Mouse (Mus musculus) megakaryocyte, embryonic 14.5 days (primary cell): ENCODE results near the gene Por. TPM values are rescaled to one million over a fixed set of nuclear protein-coding genes. Genes with fewer than 3 reads are reported as not detected.

Experiments
- H3K27me3 ChIP-seq: replicated peaks from 2 replicates; pipeline ENCODE3; 2012; ENCODE audit warnings: inconsistent platforms
- H3K36me3 ChIP-seq: replicated peaks from 2 replicates; pipeline ENCODE3; 2012; ENCODE audit warnings: low read length, inconsistent platforms, mixed read lengths
- H3K4me1 ChIP-seq: 2 replicates; pipeline ENCODE4 v1.6.1; 2012; ENCODE audit warnings: inconsistent platforms
- H3K4me3 ChIP-seq: replicated peaks from 2 replicates; pipeline ENCODE3; 2012; ENCODE audit warnings: moderate library complexity, mild to moderate bottlenecking, inconsistent platforms
- H3K9me3 ChIP-seq: 2 replicates; pipeline ENCODE4 v1.6.1; 2012; ENCODE audit warnings: inconsistent platforms
- FLI1 ChIP-seq: IDR thresholded peaks from 2 replicates; pipeline ENCODE4 v1.6.1; 2012; ENCODE audit warnings: low read length, inconsistent platforms, mixed read lengths
- GATA1 ChIP-seq: IDR thresholded peaks from 3 replicates; pipeline ENCODE4 v1.6.1; 2012; ENCODE audit warnings: mixed read lengths, low read length, inconsistent platforms, borderline replicate concordance
- polyA plus RNA-seq: library from polyadenylated mRNA; stranded (reverse); fragments of >175 nt; gene quantifications from 2 replicates; pipeline ENCODE4 v1.2.3, GENCODE M21; 2012; ENCODE audit warnings: low replicate concordance; ENCODE audit not compliant: insufficient read depth

The Por gene
- polyA plus RNA-seq, 1 experiment: 112 TPM

DNA sequence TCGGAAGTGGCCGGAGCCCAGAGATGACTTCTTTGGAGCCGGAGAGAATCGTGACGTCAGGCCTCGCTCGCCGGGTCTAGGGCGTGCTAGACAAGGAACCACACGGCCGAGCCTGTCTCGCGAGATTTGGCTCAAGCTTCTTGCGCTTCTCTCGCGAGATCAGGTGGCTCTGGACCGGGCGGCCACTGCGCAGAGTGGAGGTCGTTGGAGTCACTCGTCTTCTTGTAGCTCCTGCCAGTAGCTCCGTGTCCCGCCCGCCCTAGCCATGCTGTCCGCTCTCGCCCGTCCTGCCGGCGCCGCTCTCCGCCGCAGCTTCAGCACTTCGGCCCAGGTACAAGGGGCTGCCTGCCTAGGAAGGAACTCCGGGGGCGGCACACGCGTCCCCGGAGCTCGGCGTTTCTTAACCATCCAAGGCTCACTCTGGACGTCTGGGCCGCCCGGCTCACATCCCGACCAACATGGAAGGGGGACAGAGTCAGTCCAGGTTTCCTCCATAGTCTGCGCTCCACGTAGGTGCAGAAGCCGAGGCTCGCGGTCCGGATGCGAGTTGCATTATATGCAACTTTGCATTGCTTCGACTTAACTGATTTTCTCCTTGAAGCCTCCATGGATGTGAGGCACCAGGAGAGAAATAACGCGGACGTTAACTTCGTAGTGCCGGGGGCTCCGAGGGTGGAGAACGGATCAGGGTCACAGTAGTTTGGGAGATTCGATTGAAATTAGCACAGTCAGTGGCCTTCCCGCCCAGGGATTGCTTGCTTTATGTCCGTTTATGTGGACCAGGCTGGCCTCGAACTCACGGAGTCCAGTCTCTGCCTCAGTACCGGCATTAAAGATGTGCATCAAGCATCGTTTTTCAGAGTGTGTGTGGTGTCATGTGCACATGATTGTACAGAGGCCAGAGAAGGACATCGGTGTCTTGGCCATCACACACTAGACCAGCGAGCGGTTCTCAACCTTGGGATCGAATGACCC lies 108.9 kb downstream of the Por start, which contains the start of gene Mdh2:
Mdh2 (plus strand) TSS at position 10 of the 975 bp plus-strand sequence.
- no peak for TF ChIP-seq FLI1
- TF ChIP-seq GATA1: no peak
- peak within 1 kb of the TSS; percentile 99 for H3K4me3 ChIP-seq
- H3K9me3 ChIP-seq: no peaks in the 10 kb centered on the region
- H3K4me1 ChIP-seq: peaks cover 71% of the 10 kb centered on the region
- H3K27me3 ChIP-seq: peaks cover 8% of the 10 kb centered on the region
- peaks cover 37% of the 10 kb centered on the region for H3K36me3 ChIP-seq

DNA sequence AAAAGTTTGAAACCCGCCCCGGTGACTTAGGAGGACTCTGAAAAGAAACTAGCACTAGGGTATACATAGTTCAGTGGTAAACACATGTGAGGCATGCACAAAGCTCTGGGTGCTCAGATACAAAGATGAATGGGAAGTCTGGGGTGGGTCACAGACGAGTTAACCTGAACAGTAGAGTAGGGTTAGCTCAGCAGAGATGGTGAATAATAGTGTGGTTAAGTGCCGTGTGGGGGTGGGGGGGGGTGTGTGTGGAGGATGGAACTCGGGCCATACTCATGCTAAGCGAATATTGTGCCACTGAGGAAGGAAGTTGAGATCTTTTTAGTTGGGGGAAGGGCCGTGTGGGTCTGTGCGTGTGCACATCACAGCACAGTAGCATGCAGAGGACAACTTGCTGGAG lies 110.5 kb downstream of the Por start:
- TF ChIP-seq GATA1 (no peak), FLI1 (no peak)
- H3K36me3 ChIP-seq: peaks cover 53% of the 10 kb centered on the region
- peaks cover 5% of the 10 kb centered on the region for H3K27me3 ChIP-seq
- H3K9me3 ChIP-seq: no peaks in the 10 kb centered on the region
- H3K4me3 ChIP-seq: peak overlapping the region; percentile 99
- H3K4me1 ChIP-seq: peaks cover 62% of the 10 kb centered on the region

DNA sequence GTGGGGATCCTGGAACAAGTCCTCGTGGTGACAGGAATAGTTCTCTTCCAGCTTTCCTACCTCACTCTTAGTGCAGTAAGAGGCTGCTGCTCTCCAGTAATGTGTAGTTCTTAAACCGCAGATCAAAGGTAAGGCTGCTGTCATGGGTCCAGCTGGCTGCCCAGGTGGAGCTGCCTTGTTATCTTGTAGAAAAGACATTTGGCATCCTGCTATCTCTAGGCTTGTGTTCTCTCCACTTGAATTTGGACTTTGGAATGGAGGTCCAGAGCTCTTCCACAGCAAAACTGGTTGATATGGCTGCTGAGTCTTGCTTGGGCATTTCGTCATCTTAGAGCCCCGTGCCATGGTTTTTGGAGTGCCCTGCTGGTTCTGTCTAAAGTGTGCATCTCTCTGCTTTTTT lies 113.1 kb downstream of the Por start:
- no peaks in the 10 kb centered on the region for H3K9me3 ChIP-seq
- H3K4me3 ChIP-seq: no peak overlapping the region
- TF ChIP-seq FLI1 (no peak), GATA1 (no peak)
- no peaks in the 10 kb centered on the region for H3K27me3 ChIP-seq
- H3K36me3 ChIP-seq: peaks cover 78% of the 10 kb centered on the region
- H3K4me1 ChIP-seq: peaks cover 43% of the 10 kb centered on the region

Other genes with a start within 250 kb of the Por start
- 0.51 TPM in 1 of 2 replicates, not detected in the other for gene Hip1, start 124.9 kb upstream of the Por start, polyA plus RNA-seq
- gene Ccl26, start 106.5 kb upstream of the Por start, polyA plus RNA-seq: not detected in 2 replicates
- not detected in 2 replicates for gene Ccl24, start 97.0 kb upstream of the Por start, polyA plus RNA-seq
- gene Rhbdd2, start 37.4 kb upstream of the Por start, polyA plus RNA-seq: 12.9 and 48.0 TPM in 2 replicates
- 13.5 and 55.6 TPM in 2 replicates for gene Tmem120a, start 74.4 kb downstream of the Por start, polyA plus RNA-seq
- gene Styxl1, start 108.4 kb downstream of the Por start, polyA plus RNA-seq: not detected in 2 replicates
- gene Mdh2, start 108.4 kb downstream of the Por start, polyA plus RNA-seq: 386 and 408 TPM in 2 replicates
- 0.13 and 1.9 TPM in 2 replicates for gene Srrm3, start 136.9 kb downstream of the Por start, polyA plus RNA-seq
- 0.79 TPM in 1 of 2 replicates, not detected in the other for gene Hspb1, start 217.9 kb downstream of the Por start, polyA plus RNA-seq